Mouse (Mus musculus) brain, embryonic 14.5 days (tissue): ENCODE data around the gene Adam30.

Experiments used
- CTCF ChIP-seq: fragments of 200-500 bp; IDR thresholded peaks from 2 replicates; pipeline ENCODE4 v1.5.1; 2012; ENCODE audit warnings: inconsistent platforms, mild to moderate bottlenecking, moderate library complexity, borderline replicate concordance; ENCODE audit not compliant: insufficient read depth, insufficient read length; ENCODE audit errors: extremely low read depth
- POLR2A ChIP-seq: fragments of 200-500 bp; IDR thresholded peaks from 2 replicates; pipeline ENCODE4 v1.6.1; 2012; ENCODE audit warnings: mild to moderate bottlenecking, inconsistent platforms, borderline replicate concordance; ENCODE audit not compliant: poor library complexity, insufficient read depth, insufficient read length, severe bottlenecking; ENCODE audit errors: extremely low read depth

DNA sequence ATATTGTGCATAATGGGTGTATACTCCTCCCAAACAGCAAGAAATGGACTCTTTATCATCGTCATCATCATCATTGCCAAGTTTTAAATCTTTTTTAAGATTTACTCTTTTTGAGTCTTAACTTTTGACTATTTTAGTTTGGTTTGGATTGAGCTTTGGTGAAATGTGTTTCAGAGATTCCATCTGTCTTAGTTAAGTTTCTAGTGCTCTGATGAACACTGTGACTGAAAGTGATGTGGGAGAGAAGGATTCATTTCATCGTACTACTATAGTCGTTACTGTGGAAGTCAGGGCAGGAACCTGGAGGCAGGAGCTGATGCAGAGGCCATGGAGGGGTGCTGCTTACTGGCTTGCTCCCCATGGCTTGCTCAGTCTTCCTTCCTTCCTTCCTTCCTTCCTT lies 42.2 kb upstream of the Adam30 start:
- TF ChIP-seq CTCF, result no peak
- no peak for TF ChIP-seq POLR2A
